Comparison of ENCODE assay signal across 23 mouse cellular contexts in the genomic region with DNA sequence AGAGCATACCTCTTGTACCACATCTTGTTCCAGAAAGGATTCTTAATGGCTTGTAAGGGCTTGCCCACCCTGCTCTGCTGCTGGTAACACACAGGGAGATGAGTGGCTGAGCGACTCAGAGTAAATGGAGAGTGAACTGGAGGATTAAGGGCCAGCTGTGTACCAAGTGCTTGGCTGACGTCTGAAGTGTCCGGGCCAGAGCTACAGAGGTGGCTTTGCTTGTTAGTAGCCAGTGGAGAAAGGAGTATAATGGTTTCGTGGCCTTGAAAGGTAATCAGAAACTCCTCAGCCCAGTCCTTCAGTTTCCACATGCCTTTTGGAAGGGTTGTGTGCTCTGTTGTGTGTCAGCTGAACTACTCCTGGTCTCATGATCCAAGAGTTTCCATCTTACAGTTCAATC. TPM values are rescaled to one million over a fixed set of nuclear protein-coding genes. Genes with fewer than 3 reads are reported as not detected.
DNase-seq lines count a peak whose midpoint lies in the region; ATAC-seq and TF ChIP-seq lines count a peak whose summit lies in the region.
"Had no signal": no experiment of that assay in that cellular context is flagged by ENCODE, and none has a peak within 500 bp of the region (broad histone marks: within the 10 kb centered on the region; RNA-seq: fewer than 3 reads in every experiment).

No protein-coding gene starts in this region.

- H3K27ac ChIP-seq in gastrocnemius, adult 2 months, result peak overlapping the region; percentile 74
- peak overlapping the region; percentile 36 for H3K27ac ChIP-seq in lung, embryonic 14.5 days (ENCODE audit: low read depth)
- peak overlapping the region; percentile 46; the same call in 1 of the 2 replicates for H3K27ac ChIP-seq in lung, embryonic 16.5 days (ENCODE audit: low read length)
- peak overlapping the region; percentile 55; the same call in 1 of the 2 replicates for H3K27ac ChIP-seq in stomach, embryonic 16.5 days (ENCODE audit: low read length)
- H3K27ac ChIP-seq: forebrain, embryonic 10.5 days; heart, embryonic 10.5 days; hindbrain, embryonic 13.5 days; left cerebral cortex, adult 2 months; liver, embryonic 15.5 days; neural tube, embryonic 12.5 days had no signal

- WGBS in lung, embryonic 14.5 days, result 43% methylated on average over 4 of the region's 4 CpGs
- 50% methylated on average over 4 of the region's 4 CpGs for WGBS in lung, adult 2 months
- WGBS in lung, embryonic 16.5 days, result 46% methylated on average over 4 of the region's 4 CpGs
- WGBS in stomach, embryonic 16.5 days, result 37% methylated on average over 4 of the region's 4 CpGs

- H3K9ac ChIP-seq in lung, embryonic 14.5 days, result no peak overlapping the region
- 0 out of 2 replicates have a peak overlapping the region, but pooled peaks have one; percentile 32 for H3K9ac ChIP-seq in lung, embryonic 16.5 days (ENCODE audit: low read length)
- H3K9ac ChIP-seq in stomach, embryonic 16.5 days (ENCODE audit: low read length), result no peak overlapping the region
- H3K9ac ChIP-seq: hindbrain, embryonic 13.5 days; liver, embryonic 15.5 days; neural tube, embryonic 12.5 days had no signal

- no peaks in the 10 kb centered on the region for H3K36me3 ChIP-seq in lung, embryonic 14.5 days (ENCODE audit: insufficient read depth)
- no peaks in the 10 kb centered on the region for H3K36me3 ChIP-seq in lung, embryonic 16.5 days (ENCODE audit: control insufficient read depth, insufficient read depth, low read length)
- no peaks in the 10 kb centered on the region for H3K36me3 ChIP-seq in stomach, embryonic 16.5 days (ENCODE audit: control insufficient read depth, insufficient read depth, low read length)
- H3K36me3 ChIP-seq: forebrain, embryonic 10.5 days; heart, embryonic 10.5 days; hindbrain, embryonic 13.5 days; neural tube, embryonic 12.5 days had no signal

- H3K27me3 ChIP-seq in lung, embryonic 14.5 days (ENCODE audit: insufficient read depth, low read length), result no peaks in the 10 kb centered on the region
- no peaks in the 10 kb centered on the region for H3K27me3 ChIP-seq in lung, embryonic 16.5 days (ENCODE audit: control insufficient read depth, insufficient read depth, low read depth, low read length)
- no peaks in the 10 kb centered on the region for H3K27me3 ChIP-seq in stomach, embryonic 16.5 days (ENCODE audit: control insufficient read depth, insufficient read depth, low read length)
- H3K27me3 ChIP-seq: hindbrain, embryonic 13.5 days; liver, embryonic 15.5 days; neural tube, embryonic 12.5 days had no signal

- H3K4me3 ChIP-seq in gastrocnemius, adult 2 months, result peak overlapping the region; percentile 32
- no peak overlapping the region for H3K4me3 ChIP-seq in lung, embryonic 14.5 days (ENCODE audit: low read depth, low read length)
- H3K4me3 ChIP-seq in lung, adult 2 months (replicated peaks; ENCODE audit: extremely low read depth, low read depth, low read length), result no peak overlapping the region
- no peak overlapping the region for H3K4me3 ChIP-seq in lung, embryonic 16.5 days (ENCODE audit: low read length)
- no peak overlapping the region for H3K4me3 ChIP-seq in stomach, embryonic 16.5 days (replicated peaks; ENCODE audit: low read length)
- H3K4me3 ChIP-seq: forebrain, embryonic 10.5 days; heart, embryonic 10.5 days; hindbrain, embryonic 13.5 days; left cerebral cortex, adult 2 months; liver, embryonic 15.5 days; neural tube, embryonic 12.5 days had no signal

- peak; percentile 51 for DNase-seq in gastrocnemius, adult 2 months
- no peak for DNase-seq in gastrocnemius, postnatal 10 days
- DNase-seq in lung, embryonic 14.5 days, result peak; percentile 24
- no peak for DNase-seq in lung, adult 2 months
- DNase-seq in thymus, postnatal 4 days, result no peak
- DNase-seq in adipocyte (ENCODE audit: low spot score), result no peak
- DNase-seq: adrenal gland, adult 2 months; cerebellum, adult 11-12 months; cerebellum, postnatal 36 days; heart, postnatal 10 days; kidney, postnatal 10 days; right cerebral cortex, postnatal 4 days; thymus, postnatal 25 days had no signal

- TF ChIP-seq CTCF in gastrocnemius, adult 2 months (IDR thresholded peaks at IDR 0.05), result no peak
- TF ChIP-seq CTCF in lung, embryonic 14.5 days (IDR thresholded peaks at IDR 0.05; ENCODE audit: low read depth), result no peak
- TF ChIP-seq CTCF in lung, adult 2 months (IDR thresholded peaks at IDR 0.05; ENCODE audit: insufficient read depth, low read length), result no peak

- ATAC-seq in lung, embryonic 14.5 days (ENCODE audit: insufficient read depth), result peak; percentile 64; the same call in 1 of the 2 replicates
- peak; percentile 76 for ATAC-seq in lung, embryonic 16.5 days (ENCODE audit: low read depth)
- ATAC-seq in stomach, embryonic 16.5 days (ENCODE audit: insufficient read depth, low FRiP score), result no peak
- ATAC-seq: CD4-positive, CD25-positive, alpha-beta regulatory T cell, adult 4 months had no signal

- TF ChIP-seq POLR2A in lung, adult 2 months (IDR thresholded peaks at IDR 0.05; ENCODE audit: borderline replicate concordance, extremely low read depth, low read depth, low read length), result no peak

- H3K9me3 ChIP-seq in lung, embryonic 14.5 days (ENCODE audit: low read depth, low read length), result no peaks in the 10 kb centered on the region
- H3K9me3 ChIP-seq in lung, embryonic 16.5 days (ENCODE audit: control insufficient read depth, low read length), result no peaks in the 10 kb centered on the region
- no peaks in the 10 kb centered on the region for H3K9me3 ChIP-seq in stomach, embryonic 16.5 days (replicated peaks; ENCODE audit: control insufficient read depth, low read length)
- H3K9me3 ChIP-seq: forebrain, embryonic 10.5 days; heart, embryonic 10.5 days; hindbrain, embryonic 13.5 days; liver, embryonic 15.5 days; neural tube, embryonic 12.5 days had no signal

- intact Hi-C loops in gastrocnemius, adult 2 months (cut with DNase I), result no loop called here

- H3K4me2 ChIP-seq in lung, embryonic 14.5 days, result no peak overlapping the region
- 0 out of 2 replicates have a peak overlapping the region, but pooled peaks have one; percentile 8 for H3K4me2 ChIP-seq in lung, embryonic 16.5 days (ENCODE audit: low read depth, low read length)
- peak overlapping the region; percentile 11; the same call in 1 of the 2 replicates for H3K4me2 ChIP-seq in stomach, embryonic 16.5 days (ENCODE audit: low read depth, low read length)
- H3K4me2 ChIP-seq: hindbrain, embryonic 13.5 days; liver, embryonic 15.5 days; midbrain, embryonic 11.5 days; neural tube, embryonic 12.5 days had no signal

- peaks cover 5% of the 10 kb centered on the region for H3K4me1 ChIP-seq in lung, embryonic 14.5 days (ENCODE audit: insufficient read depth)
- H3K4me1 ChIP-seq in lung, adult 2 months (ENCODE audit: control insufficient read depth, insufficient read depth, low read length), result peaks cover 27% of the 10 kb centered on the region
- peaks cover 31% of the 10 kb centered on the region for H3K4me1 ChIP-seq in lung, embryonic 16.5 days (replicated peaks; ENCODE audit: control insufficient read depth, insufficient read depth, low read length)
- H3K4me1 ChIP-seq in stomach, embryonic 16.5 days (ENCODE audit: control insufficient read depth, insufficient read depth, low read length), result peaks cover 34% of the 10 kb centered on the region

RNA-seq across cellular contexts. Expression of a gene that starts 6.3 kb away (rescaled TPM):
- total RNA-seq in gastrocnemius, adult 2 months (2021), result 100 to 1,000 TPM in 1 of 2 experiments, 10 to 100 TPM in 1; 90.5 to 140 TPM
- 10 to 100 TPM; 33.3 to 39.3 TPM for total RNA-seq in gastrocnemius, postnatal 10 days (2021)
- polyA plus RNA-seq in lung, embryonic 14.5 days (2014; fragmentation: Nextera tagmentation; extraction: Ambion mirVana), result 23.9 and 25.1 TPM in 2 replicates
- polyA plus RNA-seq in lung, adult 2 months (2012; rRNA removed), result 24.3 and 32.2 TPM in 2 replicates
- polyA plus RNA-seq in lung, embryonic 16.5 days (2015; fragmentation: Nextera tagmentation; extraction: Ambion mirVana), result 31.1 and 32.4 TPM in 2 replicates
- polyA plus RNA-seq in stomach, embryonic 16.5 days (2015; fragmentation: Nextera tagmentation; extraction: Ambion mirVana), result 34.5 and 38.8 TPM in 2 replicates

RNA-seq across cellular contexts. Expression of a gene that starts 33.2 kb away (rescaled TPM):
- total RNA-seq in gastrocnemius, adult 2 months (2021), result 1 to 10 TPM; 2.4 to 2.9 TPM
- total RNA-seq in gastrocnemius, postnatal 10 days (2021), result 1 to 10 TPM; 3.9 to 5.7 TPM
- 6.1 and 7.4 TPM in 2 replicates for polyA plus RNA-seq in lung, embryonic 14.5 days (2014; fragmentation: Nextera tagmentation; extraction: Ambion mirVana)
- 11.2 and 12.0 TPM in 2 replicates for polyA plus RNA-seq in lung, adult 2 months (2012; rRNA removed)
- polyA plus RNA-seq in lung, embryonic 16.5 days (2015; fragmentation: Nextera tagmentation; extraction: Ambion mirVana), result 5.5 and 6.1 TPM in 2 replicates
- 5.5 and 5.7 TPM in 2 replicates for polyA plus RNA-seq in stomach, embryonic 16.5 days (2015; fragmentation: Nextera tagmentation; extraction: Ambion mirVana)

RNA-seq across cellular contexts. Expression of a gene that starts 39.0 kb away (rescaled TPM):
- 10 to 100 TPM; 42.9 to 46.7 TPM for total RNA-seq in gastrocnemius, adult 2 months (2021)
- 10 to 100 TPM; 25.2 to 29.9 TPM for total RNA-seq in gastrocnemius, postnatal 10 days (2021)
- polyA plus RNA-seq in lung, embryonic 14.5 days (2014; fragmentation: Nextera tagmentation; extraction: Ambion mirVana), result 42.4 and 46.6 TPM in 2 replicates
- polyA plus RNA-seq in lung, adult 2 months (2012; rRNA removed), result 44.9 and 46.4 TPM in 2 replicates
- polyA plus RNA-seq in lung, embryonic 16.5 days (2015; fragmentation: Nextera tagmentation; extraction: Ambion mirVana), result 31.5 and 36.3 TPM in 2 replicates
- 31.8 and 36.6 TPM in 2 replicates for polyA plus RNA-seq in stomach, embryonic 16.5 days (2015; fragmentation: Nextera tagmentation; extraction: Ambion mirVana)

Comparison
In these comparisons a context has a peak if more than half of its experiments do, and no peak if none do; other contexts are left out.
1. DNase-seq: peak in gastrocnemius, adult 2 months (single experiment) and lung, embryonic 14.5 days (single experiment); none in gastrocnemius, postnatal 10 days (single experiment), lung, adult 2 months (single experiment), thymus, postnatal 4 days (single experiment) and adipocyte (single experiment).
2. Peak in every context shown above with its lines, with median percentiles within 50 percentile points of each other: H3K27ac ChIP-seq.